Mouse (Mus musculus) natural killer cell, adult 2 months (primary cell): ENCODE measurements around the gene Heatr4.
A peak's percentile ranks its signal among the peaks of the same experiment; 100 is the strongest.
"Not testable (repeated sequence)": the region's sequence is repeated elsewhere in the genome, so short reads cannot be mapped to it uniquely, and the experiment has no call there.

Experiments used
- DNase-seq, 2 experiments: peaks; one replicate each; pipeline ENCODE4 v3.0.0; 2022; ENCODE audit warnings: low spot score in 2 of 2

Gene Heatr4

GRCm38 (mm10) chr12:83984752-83985151 is at the start of gene Heatr4:
Gene Heatr4, minus strand, starts transcription at chr12:83984852.
- DNase-seq: no peak

GRCm38 (mm10) chr12:84034108-84034507 is 49.5 kb upstream of the Heatr4 start:
- no peak for DNase-seq

GRCm38 (mm10) chr12:84033302-84033701 is 48.6 kb upstream of the Heatr4 start:
- not testable (repeated sequence) for DNase-seq

- no peak for DNase-seq
These were observed 48.2 kb upstream of the Heatr4 start for GRCm38 (mm10) chr12:84032854-84033253.

- peak; percentile 57 to 73 for DNase-seq
These were observed 46.1 kb upstream of the Heatr4 start for GRCm38 (mm10) chr12:84030659-84031332.

GRCm38 (mm10) chr12:84029043-84029442 is 44.4 kb upstream of the Heatr4 start:
- not testable (repeated sequence) for DNase-seq

GRCm38 (mm10) chr12:84028328-84028727 is 43.7 kb upstream of the Heatr4 start:
- DNase-seq: not testable (repeated sequence)

GRCm38 (mm10) chr12:84025888-84026287 is 41.2 kb upstream of the Heatr4 start:
- no peak for DNase-seq

- DNase-seq: no peak
These were observed 38.5 kb upstream of the Heatr4 start for GRCm38 (mm10) chr12:84023052-84023745.

- DNase-seq: not testable (repeated sequence)
These were observed 37.6 kb upstream of the Heatr4 start for GRCm38 (mm10) chr12:84022266-84022665.

GRCm38 (mm10) chr12:84020528-84020927 is 35.9 kb upstream of the Heatr4 start:
- DNase-seq: peak in 1 of 2 experiments; percentile 5

- no peak for DNase-seq
These were observed 29.0 kb upstream of the Heatr4 start for GRCm38 (mm10) chr12:84013701-84014100.

- no peak for DNase-seq
These were observed 28.5 kb upstream of the Heatr4 start for GRCm38 (mm10) chr12:84013130-84013529.

- DNase-seq: no peak
These were observed 26.8 kb upstream of the Heatr4 start for GRCm38 (mm10) chr12:84011251-84012040.

- DNase-seq: no peak
These were observed 25.5 kb upstream of the Heatr4 start for GRCm38 (mm10) chr12:84010201-84010600.

GRCm38 (mm10) chr12:84009171-84009965 is 24.7 kb upstream of the Heatr4 start, which contains the start of gene Acot1:
Gene Acot1, plus strand, starts transcription at chr12:84009490.
- DNase-seq: peak in 1 of 2 experiments; percentile 20

- DNase-seq: no peak
These were observed 24.1 kb upstream of the Heatr4 start for GRCm38 (mm10) chr12:84008729-84009128.

- DNase-seq: no peak
These were observed 23.6 kb upstream of the Heatr4 start for GRCm38 (mm10) chr12:84008251-84008650.

GRCm38 (mm10) chr12:84003866-84004265 is 19.2 kb upstream of the Heatr4 start:
- DNase-seq: no peak

GRCm38 (mm10) chr12:84000418-84000817 is 15.8 kb upstream of the Heatr4 start:
- no peak for DNase-seq

- DNase-seq: not testable (repeated sequence)
These were observed 14.6 kb upstream of the Heatr4 start for GRCm38 (mm10) chr12:83999237-83999636.
